Mouse (Mus musculus): Measurements from ENCODE around the gene Trmt13. TPM values are rescaled to one million over a fixed set of nuclear protein-coding genes. Genes with fewer than 3 reads are reported as not detected.

Gene Trmt13
- total and polyA plus RNA-seq, 3 experiments, result 3.6 to 5.5 (median 5.4) TPM

- Histone ChIP-seq H3K27me3 (ENCODE audit: control insufficient read depth, insufficient read depth, low read length) (no peaks in the 10 kb centered on the region), H3K4me1 (ENCODE audit: control insufficient read depth, insufficient read depth, low read length) (peaks cover 8% of the 10 kb centered on the region), H3K36me3 (ENCODE audit: control insufficient read depth, insufficient read depth, low read length) (peaks cover 20% of the 10 kb centered on the region), H3K9ac (ENCODE audit: low read depth, low read length) (no peak overlapping the region), H3K4me3 (no peak overlapping the region), H3K27ac (peak overlapping the region; percentile 86), H3K79me2 (replicated peaks; ENCODE audit: control insufficient read depth, insufficient read depth, low read length) (no peaks in the 10 kb centered on the region)
- intact Hi-C loops (cut with DNase I), result loop anchor here (2.0 kb wide), 1 partner anchor 23 kb away; no protein-coding TSS in a partner anchor
- no peak for TF ChIP-seq CTCF (IDR thresholded peaks at IDR 0.05)
- TF ChIP-seq POLR2A (IDR thresholded peaks at IDR 0.05; ENCODE audit: insufficient read depth, low read depth, low read length), result no peak
- no peak for TF ChIP-seq EP300 (IDR thresholded peaks at IDR 0.05; ENCODE audit: insufficient read depth, low read depth, low read length)
- no peak for DNase-seq
- WGBS, result 69% methylated on average over 9 of the region's 9 CpGs
Observed at GRCm38 (mm10) chr3:116637693-116638476, 23.5 kb upstream of the Trmt13 start.

GRCm38 (mm10) chr3:116635799-116636198 lies 21.4 kb upstream of the Trmt13 start:
- TF ChIP-seq POLR2A (IDR thresholded peaks at IDR 0.05; ENCODE audit: insufficient read depth, low read depth, low read length), result no peak
- TF ChIP-seq EP300 (IDR thresholded peaks at IDR 0.05; ENCODE audit: insufficient read depth, low read depth, low read length), result no peak
- TF ChIP-seq CTCF (IDR thresholded peaks at IDR 0.05), result no peak
- 47% methylated on average over 5 of the region's 5 CpGs for WGBS
- no peak overlapping the region for H3K9ac ChIP-seq (ENCODE audit: low read depth, low read length)
- peaks cover 6% of the 10 kb centered on the region for H3K4me1 ChIP-seq (ENCODE audit: control insufficient read depth, insufficient read depth, low read length)
- intact Hi-C loops (cut with DNase I), result no loop called here
- peak overlapping the region; percentile 45 for H3K27ac ChIP-seq
- no peak overlapping the region for H3K4me3 ChIP-seq
- DNase-seq, result no peak
- H3K36me3 ChIP-seq (ENCODE audit: control insufficient read depth, insufficient read depth, low read length), result peaks cover 16% of the 10 kb centered on the region
- H3K79me2 ChIP-seq (replicated peaks; ENCODE audit: control insufficient read depth, insufficient read depth, low read length), result no peaks in the 10 kb centered on the region
- H3K27me3 ChIP-seq (ENCODE audit: control insufficient read depth, insufficient read depth, low read length), result no peaks in the 10 kb centered on the region

GRCm38 (mm10) chr3:116634853-116635252 lies 20.5 kb upstream of the Trmt13 start:
- TF ChIP-seq EP300 (IDR thresholded peaks at IDR 0.05; ENCODE audit: insufficient read depth, low read depth, low read length) (no peak), POLR2A (IDR thresholded peaks at IDR 0.05; ENCODE audit: insufficient read depth, low read depth, low read length) (no peak), CTCF (IDR thresholded peaks at IDR 0.05) (no peak)
- intact Hi-C loops (cut with DNase I), result no loop called here
- Histone ChIP-seq H3K4me1 (ENCODE audit: control insufficient read depth, insufficient read depth, low read length) (peaks cover 6% of the 10 kb centered on the region), H3K27ac (no peak overlapping the region; the same call in 1 of the 2 replicates), H3K9ac (ENCODE audit: low read depth, low read length) (no peak overlapping the region), H3K27me3 (ENCODE audit: control insufficient read depth, insufficient read depth, low read length) (no peaks in the 10 kb centered on the region), H3K79me2 (replicated peaks; ENCODE audit: control insufficient read depth, insufficient read depth, low read length) (no peaks in the 10 kb centered on the region), H3K4me3 (no peak overlapping the region), H3K36me3 (ENCODE audit: control insufficient read depth, insufficient read depth, low read length) (peaks cover 21% of the 10 kb centered on the region)
- no peak for DNase-seq
- 87% methylated on average over 8 of the region's 8 CpGs for WGBS

DNA sequence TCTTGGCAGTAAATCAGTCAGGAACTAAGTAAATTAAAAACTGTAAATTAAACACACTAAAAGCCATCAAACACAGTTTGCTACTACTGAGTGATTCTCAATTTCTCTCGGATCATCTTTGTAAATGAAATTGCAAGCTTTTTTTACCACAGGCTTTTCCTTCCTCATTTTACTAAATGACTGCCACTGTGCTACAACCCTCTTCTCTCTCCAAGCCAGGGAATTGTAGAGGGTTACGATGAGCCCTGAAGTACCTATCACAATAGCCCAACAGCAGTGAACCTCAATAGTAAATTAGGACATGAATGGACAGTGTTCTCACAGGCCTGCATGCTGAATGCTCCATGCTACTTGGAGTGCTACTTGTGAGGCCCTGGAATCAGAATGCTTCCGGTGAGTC lies 19.7 kb upstream of the Trmt13 start:
- no peak overlapping the region for H3K9ac ChIP-seq (ENCODE audit: low read depth, low read length)
- intact Hi-C loops (cut with DNase I), result no loop called here
- WGBS, result 89% methylated on average over 3 of the region's 3 CpGs
- H3K36me3 ChIP-seq (ENCODE audit: control insufficient read depth, insufficient read depth, low read length), result peaks cover 15% of the 10 kb centered on the region
- H3K27me3 ChIP-seq (ENCODE audit: control insufficient read depth, insufficient read depth, low read length), result no peaks in the 10 kb centered on the region
- no peak overlapping the region for H3K4me3 ChIP-seq
- no peak overlapping the region for H3K27ac ChIP-seq
- DNase-seq, result no peak
- H3K79me2 ChIP-seq (replicated peaks; ENCODE audit: control insufficient read depth, insufficient read depth, low read length), result no peaks in the 10 kb centered on the region
- TF ChIP-seq EP300 (IDR thresholded peaks at IDR 0.05; ENCODE audit: insufficient read depth, low read depth, low read length) (no peak), POLR2A (IDR thresholded peaks at IDR 0.05; ENCODE audit: insufficient read depth, low read depth, low read length) (no peak), CTCF (IDR thresholded peaks at IDR 0.05) (no peak)
- H3K4me1 ChIP-seq (ENCODE audit: control insufficient read depth, insufficient read depth, low read length), result peaks cover 6% of the 10 kb centered on the region

DNA sequence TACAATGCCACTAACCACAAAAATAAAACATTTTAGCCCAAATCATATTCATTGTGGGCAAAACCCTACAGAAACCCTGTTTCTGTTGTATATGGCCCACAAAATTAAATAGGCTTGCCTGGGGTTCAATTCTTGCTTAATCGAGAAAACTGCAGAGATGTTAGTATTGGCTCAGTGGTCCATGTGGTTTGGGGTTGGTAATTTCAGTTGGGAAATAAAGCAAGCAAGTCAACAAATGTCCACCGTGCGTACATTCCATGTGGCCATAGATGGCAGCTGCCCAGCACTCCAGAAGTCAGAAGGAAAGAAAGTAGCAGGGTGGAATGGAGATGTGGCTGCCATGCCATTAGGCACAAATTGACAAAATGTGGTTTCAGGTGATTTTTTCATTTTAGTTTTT lies 18.6 kb upstream of the Trmt13 start:
- peaks cover 4% of the 10 kb centered on the region for H3K4me1 ChIP-seq (ENCODE audit: control insufficient read depth, insufficient read depth, low read length)
- no peak for DNase-seq
- H3K4me3 ChIP-seq, result no peak overlapping the region
- H3K79me2 ChIP-seq (replicated peaks; ENCODE audit: control insufficient read depth, insufficient read depth, low read length), result no peaks in the 10 kb centered on the region
- H3K36me3 ChIP-seq (ENCODE audit: control insufficient read depth, insufficient read depth, low read length), result peaks cover 10% of the 10 kb centered on the region
- intact Hi-C loops (cut with DNase I), result no loop called here
- H3K27ac ChIP-seq, result no peak overlapping the region
- no peak overlapping the region for H3K9ac ChIP-seq (ENCODE audit: low read depth, low read length)
- no peaks in the 10 kb centered on the region for H3K27me3 ChIP-seq (ENCODE audit: control insufficient read depth, insufficient read depth, low read length)
- TF ChIP-seq POLR2A (IDR thresholded peaks at IDR 0.05; ENCODE audit: insufficient read depth, low read depth, low read length), result no peak
- whole genome bisulfite sequencing, result 92% methylated on average over 3 of the region's 3 CpGs

DNA sequence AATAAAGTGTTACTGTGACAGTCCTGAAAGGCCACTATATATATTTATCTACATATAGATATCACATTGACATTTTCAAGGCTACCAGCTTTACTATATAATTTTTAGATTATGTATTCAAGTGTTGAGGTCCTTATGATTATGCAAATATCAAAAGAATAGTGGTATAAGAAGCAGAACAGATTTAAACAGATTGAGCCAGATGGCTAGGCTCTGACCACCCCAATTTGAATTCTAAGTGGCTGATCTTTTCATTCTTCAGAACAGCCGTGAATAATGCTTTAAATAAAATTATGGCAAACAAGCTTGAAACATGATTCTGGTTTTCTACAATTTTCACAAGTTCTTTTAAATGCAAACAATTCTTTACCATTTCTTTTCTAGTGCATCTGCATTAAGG lies 17.1 kb upstream of the Trmt13 start:
- no peak overlapping the region for H3K27ac ChIP-seq
- no peak for TF ChIP-seq EP300 (IDR thresholded peaks at IDR 0.05; ENCODE audit: insufficient read depth, low read depth, low read length)
- TF ChIP-seq CTCF (IDR thresholded peaks at IDR 0.05), result no peak
- TF ChIP-seq POLR2A (IDR thresholded peaks at IDR 0.05; ENCODE audit: insufficient read depth, low read depth, low read length), result no peak
- WGBS, result 63% methylated on average over 1 of the region's 1 CpGs
- H3K9ac ChIP-seq (ENCODE audit: low read depth, low read length), result no peak overlapping the region
- H3K79me2 ChIP-seq (replicated peaks; ENCODE audit: control insufficient read depth, insufficient read depth, low read length), result no peaks in the 10 kb centered on the region
- H3K36me3 ChIP-seq (ENCODE audit: control insufficient read depth, insufficient read depth, low read length), result peaks cover 8% of the 10 kb centered on the region
- intact Hi-C loops (cut with DNase I), result no loop called here
- no peak for DNase-seq
- no peaks in the 10 kb centered on the region for H3K27me3 ChIP-seq (ENCODE audit: control insufficient read depth, insufficient read depth, low read length)
- H3K4me1 ChIP-seq (ENCODE audit: control insufficient read depth, insufficient read depth, low read length), result peaks cover 4% of the 10 kb centered on the region
- H3K4me3 ChIP-seq, result no peak overlapping the region

Measured in heart, adult 2 months (tissue).